Mouse (Mus musculus) CH12.LX (cell line): ENCODE results near the gene Fam20a.

Experiments
- CTCF ChIP-seq, 2 experiments: IDR thresholded peaks in 1 of 2; conservative IDR thresholded peaks in 1 of 2; 2 replicates each; pipeline ENCODE4 v1.5.1; 2011 to 2012; ENCODE audit warnings: low read depth in 2 of 2, low read length in 2 of 2, improper control_type of control experiment in 1 of 2, inconsistent platforms in 1 of 2, mild to moderate bottlenecking in 1 of 2, moderate library complexity in 1 of 2
- HCFC1 ChIP-seq: IDR thresholded peaks from 2 replicates; pipeline ENCODE4 v1.6.1; 2012; ENCODE audit warnings: low read depth, mild to moderate bottlenecking, inconsistent platforms, low read length, improper control_type of control experiment
- MXI1 ChIP-seq: IDR thresholded peaks from 2 replicates; pipeline ENCODE4 v1.6.1; 2011; ENCODE audit warnings: mild to moderate bottlenecking, low read depth, low read length, improper control_type of control experiment
- POLR2AphosphoS2 ChIP-seq: IDR thresholded peaks from 2 replicates; pipeline ENCODE4 v1.6.1; 2011; ENCODE audit warnings: low read depth, low read length, improper control_type of control experiment
- TCF12 ChIP-seq: IDR thresholded peaks from 2 replicates; pipeline ENCODE4 v1.6.1; 2014; ENCODE audit warnings: low read depth, mild to moderate bottlenecking, inconsistent platforms, low read length, improper control_type of control experiment
- ZMIZ1 ChIP-seq: IDR thresholded peaks from 2 replicates; pipeline ENCODE4 v1.6.1; 2012; ENCODE audit warnings: low read depth, mild to moderate bottlenecking, inconsistent platforms, low read length, improper control_type of control experiment

DNA sequence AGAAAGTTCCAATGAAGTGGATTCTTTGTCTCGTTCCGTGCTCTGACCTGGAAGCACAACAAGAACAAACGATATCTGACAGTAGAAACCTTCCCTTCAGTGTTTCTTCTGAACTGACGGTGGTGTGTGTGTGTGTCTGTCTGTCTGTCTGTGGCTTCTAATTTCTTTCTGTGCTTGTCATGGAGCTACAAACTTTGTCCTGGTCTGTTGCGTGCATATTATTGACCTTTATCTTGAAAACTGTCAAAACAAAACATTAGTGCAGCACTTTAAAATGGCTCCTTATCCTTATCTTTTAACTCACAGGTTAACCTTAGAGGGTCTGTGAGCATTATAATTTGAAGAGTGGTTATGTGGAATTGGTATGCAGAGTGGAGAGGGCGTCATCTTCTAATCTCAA lies 69.6 kb downstream of the Fam20a start:
- TF ChIP-seq CTCF (conservative IDR thresholded peaks at IDR 0.05 in 1 of 2, IDR thresholded peaks at IDR 0.05 in 1 of 2; ENCODE audit: low read depth in 2 of 2, low read length in 2 of 2): no peak
- no peak for TF ChIP-seq POLR2AphosphoS2
- no peak for TF ChIP-seq HCFC1
- TF ChIP-seq MXI1: no peak
- no peak for TF ChIP-seq ZMIZ1
- TF ChIP-seq TCF12: no peak
